Mouse (Mus musculus) R1 (cell line): Measurements from ENCODE around the gene Hsd17b3.
"Not testable (repeated sequence)": the region's sequence is repeated elsewhere in the genome, so short reads cannot be mapped to it uniquely, and the experiment has no call there.

Source experiments
- DNase-seq: peaks from one replicate; pipeline ENCODE4 v3.0.0-alpha.2; 2018; ENCODE audit warnings: low read depth, low spot score

Hsd17b3 gene

DNA sequence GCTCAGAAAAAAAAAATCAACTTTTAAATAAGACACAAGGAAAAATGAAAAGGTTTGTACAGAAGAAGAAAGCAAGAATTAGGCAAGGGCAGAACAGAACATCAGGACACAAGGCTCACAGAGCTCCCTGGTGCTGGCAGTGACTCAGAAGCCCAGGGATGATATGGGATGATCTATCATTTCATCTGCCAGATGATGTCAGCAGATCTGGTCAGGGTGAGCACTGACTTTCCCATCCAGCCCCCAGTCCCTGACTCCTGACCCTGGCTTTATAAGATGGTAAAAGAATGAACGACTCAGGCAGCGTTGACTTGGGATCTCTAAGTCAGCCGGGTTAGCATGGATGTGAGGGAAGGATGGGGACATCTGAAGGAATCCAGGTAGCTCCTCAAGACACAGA, 5.7 kb downstream of the Hsd17b3 start:
- no peak for DNase-seq

DNA sequence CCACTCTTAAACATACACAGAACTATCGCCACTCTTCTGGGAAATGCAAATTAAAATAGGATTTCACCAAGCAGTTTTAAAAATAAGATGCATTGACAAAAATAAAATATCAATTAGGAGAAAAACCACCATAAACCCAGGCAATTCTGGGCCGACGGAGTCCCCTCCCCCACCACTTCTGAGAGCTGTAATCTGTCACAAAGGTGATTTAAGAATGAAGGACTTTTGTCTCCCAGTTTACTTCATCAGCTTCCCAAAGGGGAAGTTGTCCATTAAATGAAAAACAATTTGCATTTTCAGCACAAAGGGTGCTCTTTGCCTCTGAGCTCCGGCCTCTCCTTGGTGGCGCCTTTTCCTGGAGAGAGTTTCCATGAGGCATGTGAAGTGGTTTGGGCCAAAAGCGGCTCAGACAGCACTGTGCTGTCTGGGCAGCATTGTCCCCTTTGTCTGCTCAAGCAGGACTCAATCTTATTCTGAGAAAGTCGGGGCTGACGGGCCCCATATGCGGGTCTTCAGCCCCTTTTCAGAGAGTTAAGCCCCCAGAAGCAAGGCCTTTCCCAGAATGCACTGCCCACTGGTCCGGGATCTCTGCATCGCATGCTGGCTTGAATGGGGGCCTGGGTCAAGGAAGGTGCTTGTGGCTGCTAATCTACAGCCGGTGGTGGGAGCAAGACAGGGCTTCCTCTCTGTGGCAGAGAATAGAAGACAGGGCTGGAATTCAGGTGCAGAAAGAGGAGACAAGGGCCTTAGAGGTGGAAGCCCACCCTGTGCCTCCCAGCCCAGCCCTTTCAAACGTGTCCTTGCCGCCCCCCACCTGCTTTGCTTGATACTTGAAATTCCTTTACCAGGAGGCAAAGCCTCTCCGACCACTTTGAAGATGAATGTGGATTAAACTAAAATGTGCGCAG, 7.8 kb downstream of the Hsd17b3 start:
- DNase-seq: peak; percentile 53

DNA sequence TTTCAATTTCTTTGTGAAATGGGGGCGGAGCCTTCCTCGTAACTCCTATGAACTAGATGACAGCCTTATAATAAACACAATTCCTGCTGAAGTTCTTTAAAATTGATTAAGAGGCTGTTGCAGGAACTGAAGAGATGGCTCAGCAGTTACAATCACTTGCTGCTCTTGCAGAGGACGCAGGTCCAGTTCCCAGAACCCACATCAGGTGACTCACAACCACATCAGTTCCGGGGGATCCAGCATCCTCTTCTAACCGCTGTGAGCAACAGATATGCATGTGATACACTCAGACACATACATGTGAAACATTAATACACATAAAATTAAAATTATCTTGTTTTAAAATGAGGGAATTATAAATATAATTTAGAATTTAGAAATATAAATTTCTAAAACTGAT, 11.4 kb downstream of the Hsd17b3 start:
- DNase-seq: no peak

DNA sequence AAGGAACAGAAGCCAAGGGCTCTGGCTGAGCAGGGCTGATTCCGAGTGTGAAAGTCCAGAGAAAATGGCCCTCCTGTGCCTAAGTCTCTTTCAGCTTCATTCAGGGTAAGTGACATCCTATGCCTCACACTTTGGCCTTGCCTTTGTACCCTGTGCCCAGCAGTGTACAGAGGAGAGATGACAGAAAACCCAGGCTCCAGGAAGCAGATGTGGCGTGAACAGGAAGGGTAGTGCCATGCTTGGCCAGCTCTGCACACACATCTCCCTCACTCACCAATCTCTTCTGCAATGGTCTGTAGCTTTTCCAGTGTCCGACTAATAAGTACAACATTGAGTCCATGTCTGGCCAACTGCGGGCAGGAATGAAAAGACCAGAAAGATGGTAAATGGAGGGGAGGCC, 13.0 kb downstream of the Hsd17b3 start:
- DNase-seq: no peak

DNA sequence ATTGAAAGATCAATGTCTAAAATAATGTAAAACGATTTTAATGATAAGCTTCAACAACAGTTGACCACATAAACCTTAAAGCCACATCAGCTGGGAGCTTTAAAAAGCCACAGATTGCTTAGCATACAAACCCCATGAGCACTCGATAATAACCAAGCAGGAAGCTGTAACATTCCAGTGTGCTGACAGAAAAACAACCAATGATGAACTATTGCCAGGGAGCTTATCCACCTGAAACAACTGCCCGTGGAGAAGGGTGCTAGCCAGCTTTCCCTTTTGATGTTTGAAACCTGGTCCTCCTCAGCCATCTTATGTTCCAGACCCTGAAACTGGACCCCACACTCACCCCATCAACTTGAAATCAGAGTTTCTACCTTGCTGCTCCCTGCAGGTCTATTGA, 22.4 kb downstream of the Hsd17b3 start:
- no peak for DNase-seq

DNA sequence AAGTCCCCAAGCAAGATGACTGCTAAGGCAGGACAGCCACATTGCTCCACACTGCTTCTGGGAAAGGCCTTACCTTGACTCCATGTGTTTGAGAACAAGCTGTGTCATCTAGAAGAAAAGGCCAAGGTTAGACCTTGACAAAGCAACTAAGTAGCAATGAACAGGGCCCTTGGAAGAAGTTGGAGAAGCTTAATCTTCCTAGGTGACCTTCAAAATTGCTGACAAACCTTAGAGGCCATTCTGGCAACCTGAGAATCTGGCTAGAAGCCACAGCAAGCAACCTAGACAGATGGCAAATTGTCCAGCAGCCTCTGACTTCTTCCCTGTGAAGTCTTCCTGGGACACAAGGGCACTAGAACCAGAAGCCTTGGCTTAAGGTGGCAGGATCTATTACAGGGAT, 24.8 kb downstream of the Hsd17b3 start:
- no peak for DNase-seq

DNA sequence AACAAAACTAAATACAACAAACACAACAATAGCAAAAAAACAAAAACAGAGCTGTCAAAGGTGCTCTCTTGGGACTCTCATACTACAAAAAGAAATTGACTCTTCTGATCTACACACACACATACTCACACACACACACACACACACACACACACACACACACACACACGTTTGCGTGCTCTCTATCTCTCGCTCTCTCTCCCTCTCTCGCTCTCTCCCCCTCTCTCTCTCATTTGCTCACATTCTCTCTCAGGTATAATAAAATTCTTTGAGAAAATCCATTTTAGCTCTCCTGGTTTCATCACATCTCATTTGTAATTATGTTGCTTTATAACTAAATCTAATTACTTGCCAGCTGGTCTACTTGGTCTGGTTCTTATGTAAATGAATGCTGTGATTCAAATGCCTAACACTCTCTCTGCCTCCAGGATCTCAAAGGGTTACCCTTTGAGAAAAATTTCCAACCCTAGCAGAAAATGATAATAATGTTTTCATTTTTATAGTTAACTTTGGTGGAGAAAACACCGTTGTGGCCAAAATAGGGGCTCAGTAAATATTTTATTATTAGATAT, 28.0 kb downstream of the Hsd17b3 start:
- DNase-seq: no peak

DNA sequence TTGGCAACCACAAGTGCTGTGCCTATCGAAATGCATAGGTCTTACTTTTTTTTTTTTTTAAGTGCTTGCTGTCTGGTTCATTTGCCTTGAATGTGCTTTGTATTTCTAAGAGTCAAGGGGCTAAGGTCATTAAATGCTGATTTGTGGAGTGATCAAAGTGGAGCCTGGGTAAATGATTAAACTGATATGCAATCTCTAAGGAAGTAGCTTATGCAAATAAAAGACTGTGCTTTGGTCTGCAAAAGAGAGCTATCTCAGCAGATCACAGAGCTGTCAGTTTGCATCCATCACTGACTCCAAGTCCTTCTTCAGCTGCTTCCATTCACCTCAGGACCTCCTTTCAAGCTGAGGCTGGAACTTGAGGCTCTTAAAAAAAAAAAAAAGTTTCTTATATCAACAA, 35.1 kb downstream of the Hsd17b3 start:
- no peak for DNase-seq

DNA sequence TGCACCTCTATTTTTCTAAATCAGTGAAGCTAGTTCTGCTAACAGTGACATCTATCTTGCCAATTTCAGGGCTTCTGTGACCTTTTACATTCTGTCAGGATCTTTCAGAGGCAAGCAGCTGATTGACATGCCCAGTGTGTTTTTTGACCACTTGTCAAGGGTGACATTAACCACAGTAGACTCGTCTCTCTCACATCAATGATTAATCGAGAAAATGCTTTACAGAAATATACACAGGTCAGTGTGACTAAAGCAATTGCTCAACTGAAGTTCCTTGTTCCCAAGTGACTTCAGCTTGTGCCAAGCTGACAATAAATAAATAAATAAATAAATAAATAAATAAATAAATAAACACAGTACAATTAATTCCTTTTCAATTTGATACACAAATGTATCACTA, 36.7 kb downstream of the Hsd17b3 start:
- DNase-seq: not testable (repeated sequence)

DNA sequence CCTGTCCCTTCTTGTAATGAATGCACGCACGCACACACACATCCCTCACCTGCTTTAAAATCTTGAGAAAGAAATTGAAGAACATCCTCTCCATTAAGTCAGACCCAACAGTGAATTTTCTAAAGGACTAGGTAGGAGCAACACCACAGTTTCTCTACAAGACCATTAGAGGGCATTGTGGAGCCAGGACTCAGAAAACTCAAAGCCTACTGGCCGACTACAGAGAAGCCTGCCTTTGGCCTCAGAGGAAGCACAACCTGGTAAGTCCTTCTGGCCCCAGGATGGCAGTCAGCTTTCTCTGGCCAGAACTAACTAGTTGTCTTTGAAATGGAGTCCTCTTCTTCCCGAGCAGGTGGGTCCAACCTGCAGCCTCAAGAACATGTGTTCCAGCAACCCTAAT, 38.1 kb downstream of the Hsd17b3 start:
- peak; percentile 62 for DNase-seq

DNA sequence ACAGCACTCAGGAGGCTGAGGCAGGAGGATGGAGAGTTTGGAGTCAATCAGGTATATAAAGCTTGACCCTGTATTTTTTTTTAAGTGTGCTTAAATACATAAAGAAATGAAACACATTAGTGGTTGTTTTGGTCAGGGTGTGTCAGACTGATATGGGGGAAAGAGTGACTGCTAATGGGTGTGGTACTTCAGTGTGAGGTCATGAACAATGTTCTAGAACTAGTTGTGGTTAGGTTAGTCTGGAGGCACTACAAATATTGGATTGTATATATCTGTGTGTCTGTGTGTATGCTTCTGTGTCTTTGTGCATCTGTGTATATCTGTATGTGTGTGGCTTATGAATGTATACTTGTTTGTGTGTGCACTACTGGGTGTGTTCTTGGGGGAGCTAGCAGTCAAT, 39.5 kb downstream of the Hsd17b3 start:
- no peak for DNase-seq

DNA sequence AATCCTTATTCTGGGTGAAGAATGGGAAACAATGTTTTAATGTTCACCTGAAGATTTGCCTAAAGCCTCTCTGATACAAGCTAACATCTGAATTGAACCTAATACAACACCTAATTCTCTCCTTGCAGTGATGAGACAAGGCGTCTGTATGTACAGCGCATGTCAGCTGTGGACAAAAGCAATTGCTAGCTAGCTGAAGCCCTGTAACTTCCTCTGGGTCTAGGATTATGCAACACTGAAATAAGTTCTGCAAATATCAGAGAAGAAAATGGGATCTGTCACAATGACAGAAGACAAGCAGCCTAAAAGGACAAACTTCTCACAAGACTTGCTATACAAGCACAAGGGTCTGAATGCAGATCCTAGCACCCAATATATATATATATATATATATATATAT, 40.6 kb downstream of the Hsd17b3 start:
- no peak for DNase-seq

DNA sequence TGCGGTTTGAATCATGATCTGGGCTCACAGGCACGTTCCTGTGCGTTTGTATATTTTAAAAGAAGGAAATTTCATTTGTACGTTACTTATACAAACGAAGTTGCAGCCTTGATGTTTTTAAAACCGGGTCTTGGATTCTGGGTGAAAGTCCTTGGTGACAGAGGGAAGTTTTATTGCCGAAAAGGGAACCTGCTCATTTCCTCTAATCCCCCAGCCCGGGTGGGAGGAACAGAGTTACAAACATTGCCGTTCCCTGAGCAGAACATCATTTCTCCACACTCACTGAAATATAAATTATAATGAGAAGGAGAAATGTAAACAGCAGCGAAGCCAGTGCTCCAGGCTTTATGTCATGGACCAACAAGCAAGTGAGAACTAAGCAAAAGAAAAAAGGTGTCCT, 49.1 kb downstream of the Hsd17b3 start:
- DNase-seq: no peak

DNA sequence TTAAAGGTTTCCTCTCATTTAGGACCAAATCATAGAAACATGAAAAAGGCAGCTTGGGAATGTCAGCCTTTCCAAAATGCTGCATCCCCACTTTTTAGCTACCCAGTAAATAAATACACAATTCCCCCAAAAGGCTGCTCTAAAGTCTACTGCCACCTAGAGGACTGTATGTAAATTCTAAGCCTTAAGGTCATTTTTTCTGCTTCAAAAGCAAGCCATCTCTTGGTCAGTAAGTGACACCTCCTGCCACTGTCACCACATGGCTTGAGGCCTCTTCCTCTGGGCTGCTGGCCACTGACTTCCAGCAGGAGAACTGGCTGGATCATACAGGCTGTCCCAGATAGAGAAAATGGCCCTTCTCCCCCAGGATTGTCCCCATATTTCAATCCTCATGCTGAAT, 50.9 kb downstream of the Hsd17b3 start:
- DNase-seq: peak; percentile 43

DNA sequence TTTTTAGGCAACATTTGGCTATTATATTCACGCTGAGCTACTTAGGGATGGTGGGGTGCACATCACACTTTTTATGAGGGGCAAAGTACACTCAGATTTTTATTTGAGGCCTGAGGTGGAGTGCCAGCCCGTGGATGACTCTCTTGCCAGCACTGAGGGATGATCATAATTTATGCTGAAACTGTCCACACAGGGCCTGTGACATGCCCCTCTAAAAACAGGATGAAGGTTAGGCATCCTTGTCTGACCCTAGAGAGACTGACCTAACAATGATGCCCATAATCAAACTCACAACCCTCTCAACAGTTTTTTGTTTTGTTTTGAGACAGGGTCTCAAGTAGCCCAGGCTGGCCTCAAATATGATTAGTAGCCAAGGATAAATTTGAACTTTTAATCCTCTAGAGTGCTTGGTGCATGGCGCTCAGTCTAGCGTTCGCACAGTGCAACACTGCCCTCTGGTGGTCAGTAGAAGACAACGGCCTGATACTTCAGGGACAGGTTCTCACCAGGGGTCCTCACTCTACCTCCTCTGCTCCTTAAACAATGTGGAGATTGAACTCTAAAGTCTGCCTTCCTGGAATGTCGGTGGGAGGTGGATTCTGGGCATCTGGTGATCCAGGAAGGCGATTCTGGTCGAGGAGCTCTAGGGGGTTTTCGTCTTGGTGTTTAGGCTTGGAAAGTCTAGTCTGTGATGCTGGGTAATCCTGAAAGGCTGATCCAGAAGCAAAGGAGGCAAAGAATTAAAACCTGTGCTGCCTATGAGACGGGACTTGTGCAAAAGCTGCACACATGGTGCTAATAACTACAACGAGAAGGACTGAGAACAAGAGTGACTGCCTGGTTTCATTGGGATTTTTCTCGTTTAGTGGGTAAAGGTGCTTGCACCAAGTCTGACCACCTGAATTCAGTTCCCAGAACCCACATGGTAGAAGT, 52.7 kb downstream of the Hsd17b3 start:
- peak; percentile 88 for DNase-seq

DNA sequence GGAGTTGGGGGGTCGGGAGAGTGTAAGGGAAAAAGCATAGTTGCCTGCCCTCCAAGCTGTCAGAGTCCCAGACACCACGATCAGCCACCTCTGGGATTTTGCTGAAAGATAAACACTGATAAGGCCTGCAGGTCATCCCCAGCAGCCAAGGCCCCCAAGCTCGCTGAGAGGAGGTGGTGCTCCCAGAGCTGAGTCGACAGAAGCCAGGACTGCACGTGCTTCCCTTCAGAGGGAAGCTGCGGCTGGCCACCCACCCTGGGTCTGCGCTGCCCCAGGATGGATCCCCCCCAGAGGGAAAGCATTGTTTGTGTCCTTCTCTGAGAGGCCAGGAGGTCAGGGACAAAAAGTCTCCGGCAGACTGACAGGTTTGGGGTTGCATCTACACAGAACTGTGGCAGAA, 54.0 kb downstream of the Hsd17b3 start:
- no peak for DNase-seq

DNA sequence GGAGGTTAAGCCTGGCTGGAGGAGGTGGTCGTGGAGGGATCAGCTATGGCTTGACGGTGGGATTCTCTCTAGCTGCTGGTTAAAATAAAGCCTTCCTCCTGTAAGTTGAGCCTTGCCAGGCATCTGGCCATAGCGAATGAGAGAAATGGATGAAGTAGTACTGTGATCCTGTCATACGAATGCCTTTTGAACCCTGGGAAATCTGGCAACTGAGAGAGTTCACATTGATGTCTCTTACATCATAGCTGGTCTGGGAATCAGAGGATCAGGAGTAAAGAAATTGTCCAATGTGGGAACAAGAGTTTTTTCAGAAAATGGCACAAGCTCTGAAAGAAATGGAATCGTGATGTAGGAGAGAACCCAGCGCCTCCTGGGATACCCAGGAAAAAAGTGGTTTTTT, 55.1 kb downstream of the Hsd17b3 start:
- DNase-seq: no peak

DNA sequence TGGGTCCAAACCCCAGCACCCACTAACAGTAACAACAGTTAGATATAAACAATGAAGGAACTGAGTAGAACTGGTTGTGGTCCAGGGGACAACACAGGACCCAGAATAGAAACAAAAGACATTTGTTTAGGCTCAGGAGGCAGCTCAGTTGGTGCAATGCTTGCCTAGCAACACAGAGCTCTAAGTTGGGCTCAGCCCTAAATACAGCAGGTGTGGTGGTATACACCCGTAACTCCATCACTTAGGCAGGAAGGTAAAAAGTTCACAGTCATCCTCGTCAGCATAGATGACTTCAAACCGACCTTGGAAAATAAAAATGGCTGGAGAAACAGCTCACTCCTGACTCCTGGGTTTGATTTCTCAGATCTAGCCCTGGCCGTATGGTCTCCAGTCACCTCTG, 55.8 kb downstream of the Hsd17b3 start:
- DNase-seq: peak; percentile 87

DNA sequence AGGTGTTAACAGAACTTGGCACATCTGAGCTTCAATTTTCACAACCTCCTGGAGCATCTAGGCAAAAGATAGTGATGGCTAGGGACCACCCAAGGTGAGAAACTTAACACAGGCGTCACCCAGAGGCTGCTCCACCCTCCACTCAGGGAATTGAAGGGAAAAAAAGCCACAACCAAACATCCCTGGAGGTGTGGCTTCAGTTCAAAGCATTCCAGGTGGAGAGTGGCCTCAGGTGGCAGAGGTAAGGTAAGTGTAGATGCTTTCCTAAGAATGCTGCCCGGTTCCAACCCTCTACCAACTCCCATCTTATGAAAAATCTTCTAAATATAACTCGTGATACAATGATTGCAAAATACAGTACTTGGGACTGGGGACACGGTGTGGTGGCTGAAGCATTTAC, 57.8 kb downstream of the Hsd17b3 start:
- DNase-seq: no peak

DNA sequence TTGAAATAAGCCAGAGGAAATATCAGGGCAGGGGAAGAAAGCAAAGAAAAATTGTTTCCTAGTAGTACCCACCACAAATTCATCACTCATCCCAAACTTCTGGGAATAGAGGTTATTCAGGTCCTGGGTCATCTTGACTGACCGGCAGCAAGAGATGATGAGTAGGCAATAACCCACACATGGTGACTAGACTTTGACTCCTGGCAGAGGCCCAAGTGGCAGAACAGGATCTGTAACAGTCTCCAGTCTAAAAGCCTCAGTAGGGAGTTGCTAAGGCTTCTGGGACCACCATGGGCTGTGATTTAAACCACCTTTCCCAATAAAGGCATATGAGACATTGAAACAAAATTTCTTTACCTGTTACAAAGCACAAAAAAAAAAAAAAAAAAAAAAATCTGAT, 58.2 kb downstream of the Hsd17b3 start:
- no peak for DNase-seq

DNA sequence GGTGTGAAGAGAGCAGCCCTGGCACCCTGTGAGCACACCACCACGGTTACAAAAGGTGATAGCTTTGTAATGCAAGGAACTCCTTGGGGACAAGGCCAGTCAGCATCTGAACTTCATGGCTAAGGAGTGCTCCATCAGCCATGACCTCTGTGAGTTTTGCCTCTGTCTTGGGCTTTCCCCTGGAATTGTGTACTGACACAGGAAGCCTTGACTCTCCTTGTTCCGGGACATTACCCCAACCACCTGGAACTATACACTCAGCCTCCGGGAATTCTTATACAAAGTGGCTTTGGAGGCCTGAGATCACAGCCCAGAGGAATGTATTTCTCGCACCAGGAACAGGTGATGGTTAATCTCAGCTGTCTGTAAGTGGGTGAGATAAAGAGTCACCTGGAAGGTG, 64.2 kb downstream of the Hsd17b3 start:
- peak; percentile 94 for DNase-seq

DNA sequence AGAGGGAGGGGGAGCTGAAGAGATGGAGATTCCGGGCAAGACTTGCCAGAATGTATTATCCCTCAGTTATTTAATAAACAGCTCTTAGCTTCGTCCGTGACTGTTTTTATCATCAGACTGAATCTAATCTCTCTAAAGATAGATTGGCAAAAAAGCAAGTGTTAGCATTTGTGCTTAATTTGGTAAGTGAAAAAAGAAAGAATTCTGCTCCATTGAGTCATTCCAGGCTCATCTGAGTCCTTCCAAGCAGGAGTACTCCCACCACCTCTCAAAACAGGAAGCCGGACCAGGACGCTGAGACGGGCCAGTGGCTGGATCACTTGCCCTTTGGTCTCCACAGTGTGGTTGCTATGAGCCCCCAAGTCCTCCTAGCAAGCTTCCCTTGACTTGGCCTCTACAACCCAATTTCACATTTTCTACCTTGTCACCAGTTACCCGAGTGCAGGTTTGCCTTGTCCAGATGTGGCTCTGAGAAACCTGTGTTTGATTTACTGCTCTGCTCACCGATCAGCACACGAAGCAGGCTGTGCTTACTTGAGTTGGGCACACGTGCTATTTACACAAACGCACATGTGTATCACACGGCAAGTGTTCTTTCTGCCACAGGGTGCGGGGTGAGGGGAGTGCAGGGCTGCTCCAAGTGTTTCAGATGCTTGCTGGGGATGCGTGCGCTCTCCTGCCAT, 66.1 kb downstream of the Hsd17b3 start:
- no peak for DNase-seq
